Mouse (Mus musculus) MEL (cell line): ENCODE measurements around the gene Rhov. TPM values are rescaled to one million over a fixed set of nuclear protein-coding genes. Genes with fewer than 3 reads are reported as not detected.

ENCODE experiments used
- DNase-seq: peaks from one replicate; pipeline ENCODE4 v3.0.0; 2011; ENCODE audit warnings: low read depth, low spot score
- H3K27ac ChIP-seq: 2 replicates; pipeline ENCODE4 v1.5.1; 2012; ENCODE audit warnings: low read depth, mild to moderate bottlenecking, control low read depth, low read length, moderate library complexity; ENCODE audit not compliant: control insufficient read depth
- H3K27me3 ChIP-seq, 2 experiments: fragments of 150-350 bp in 1 of 2; sonication (generic) in 1 of 2; 2 replicates each; pipeline ENCODE4 v1.6.1; 2012; ENCODE audit warnings: low read length in 2 of 2, mild to moderate bottlenecking in 2 of 2, improper control_type of control experiment in 1 of 2, moderate library complexity in 1 of 2; ENCODE audit not compliant: insufficient read depth in 2 of 2, control insufficient read depth in 1 of 2
- H3K36me3 ChIP-seq, 2 experiments: 2 replicates each; pipeline ENCODE4 v1.6.1; 2012 to 2014; ENCODE audit warnings: low read length in 2 of 2, improper control_type of control experiment in 1 of 2, inconsistent platforms in 1 of 2, mild to moderate bottlenecking in 1 of 2; ENCODE audit not compliant: insufficient read depth in 2 of 2, control insufficient read depth in 1 of 2
- H3K4me1 ChIP-seq, 2 experiments: fragments of 150-350 bp in 1 of 2; sonication (generic) in 1 of 2; 2 replicates each; pipeline ENCODE4 v1.6.1; 2012; ENCODE audit warnings: low read length in 2 of 2, improper control_type of control experiment in 1 of 2, mild to moderate bottlenecking in 1 of 2; ENCODE audit not compliant: insufficient read depth in 2 of 2, control insufficient read depth in 1 of 2
- H3K4me3 ChIP-seq, 2 experiments: fragments of 150-350 bp in 1 of 2; sonication (generic) in 1 of 2; 2 replicates each; pipeline ENCODE4 v1.5.1; 2012; ENCODE audit warnings: low read depth in 2 of 2, low read length in 2 of 2, mild to moderate bottlenecking in 2 of 2, moderate library complexity in 2 of 2, control low read depth in 1 of 2, improper control_type of control experiment in 1 of 2; ENCODE audit not compliant: control insufficient read depth in 1 of 2, insufficient read depth in 1 of 2
- H3K79me2 ChIP-seq: 2 replicates; pipeline ENCODE4 v1.6.1; 2012; ENCODE audit warnings: mild to moderate bottlenecking, low read length, moderate library complexity; ENCODE audit not compliant: control insufficient read depth, poor library complexity, insufficient read depth
- H3K9ac ChIP-seq: 2 replicates; pipeline ENCODE4 v1.6.1; 2012; ENCODE audit warnings: low read depth, mild to moderate bottlenecking, control low read depth, low read length, moderate library complexity; ENCODE audit not compliant: control insufficient read depth, poor library complexity, severe bottlenecking
- H3K9me3 ChIP-seq: fragments of 150-350 bp; sonication (generic); replicated peaks from 2 replicates; pipeline ENCODE4 v1.6.1; 2012; ENCODE audit warnings: mild to moderate bottlenecking, low read length, improper control_type of control experiment, moderate library complexity; ENCODE audit not compliant: insufficient read depth
- CHD2 ChIP-seq: IDR thresholded peaks from 2 replicates; pipeline ENCODE4 v1.6.1; 2011; ENCODE audit warnings: low read length, improper control_type of control experiment
- CTCF ChIP-seq, 3 experiments: IDR thresholded peaks in 2 of 3; conservative IDR thresholded peaks in 1 of 3; 2 replicates each; pipeline ENCODE4 v1.5.1; 2011 to 2012; ENCODE audit warnings: low read length in 3 of 3, low read depth in 2 of 3, mild to moderate bottlenecking in 2 of 3, improper control_type of control experiment in 1 of 3, inconsistent platforms in 1 of 3, mixed read lengths in 1 of 3, moderate library complexity in 1 of 3; ENCODE audit not compliant: control insufficient read depth in 1 of 3, insufficient read depth in 1 of 3, poor library complexity in 1 of 3, severe bottlenecking in 1 of 3
- E2F4 ChIP-seq: IDR thresholded peaks from 2 replicates; pipeline ENCODE4 v1.6.1; 2011; ENCODE audit warnings: low read depth, low read length, improper control_type of control experiment, borderline replicate concordance
- ELF1 ChIP-seq: IDR thresholded peaks from 2 replicates; pipeline ENCODE4 v1.6.1; 2014; ENCODE audit warnings: low read depth, mild to moderate bottlenecking, inconsistent platforms, low read length, improper control_type of control experiment, moderate library complexity
- EP300 ChIP-seq, 2 experiments: IDR thresholded peaks; 2 replicates each; pipeline ENCODE4 v1.6.1; 2011; ENCODE audit warnings: improper control_type of control experiment in 2 of 2, low read length in 2 of 2, low read depth in 1 of 2, mild to moderate bottlenecking in 1 of 2
- ETS1 ChIP-seq: IDR thresholded peaks from 2 replicates; pipeline ENCODE4 v1.6.1; 2012; ENCODE audit warnings: low read depth, mild to moderate bottlenecking, inconsistent platforms, low read length, improper control_type of control experiment, moderate library complexity
- GABPA ChIP-seq: IDR thresholded peaks from 2 replicates; pipeline ENCODE4 v1.6.1; 2012; ENCODE audit warnings: low read depth, mild to moderate bottlenecking, inconsistent platforms, low read length, improper control_type of control experiment, moderate library complexity
- GATA1 ChIP-seq: IDR thresholded peaks from 2 replicates; pipeline ENCODE4 v1.6.1; 2011; ENCODE audit warnings: low read depth, low read length, improper control_type of control experiment
- HCFC1 ChIP-seq: IDR thresholded peaks from 2 replicates; pipeline ENCODE4 v1.6.1; 2012; ENCODE audit warnings: low read depth, mild to moderate bottlenecking, inconsistent platforms, low read length, improper control_type of control experiment, moderate library complexity
- KAT2A ChIP-seq: conservative IDR thresholded peaks from 2 replicates; pipeline ENCODE4 v1.6.1; 2012; ENCODE audit warnings: low read depth, low read length, improper control_type of control experiment, inconsistent platforms
- MAZ ChIP-seq: IDR thresholded peaks from 2 replicates; pipeline ENCODE4 v1.6.1; 2012; ENCODE audit warnings: low read depth, mild to moderate bottlenecking, inconsistent platforms, low read length, improper control_type of control experiment
- MEF2A ChIP-seq: IDR thresholded peaks from 2 replicates; pipeline ENCODE4 v1.6.1; 2014; ENCODE audit warnings: low read depth, mild to moderate bottlenecking, inconsistent platforms, low read length, improper control_type of control experiment; ENCODE audit not compliant: poor library complexity, insufficient replicate concordance, severe bottlenecking; ENCODE audit errors: extremely low read depth
- MXI1 ChIP-seq: IDR thresholded peaks from 2 replicates; pipeline ENCODE4 v1.6.1; 2011; ENCODE audit warnings: mild to moderate bottlenecking, low read depth, low read length, improper control_type of control experiment
- MYB ChIP-seq: IDR thresholded peaks from 2 replicates; pipeline ENCODE4 v1.6.1; 2011; ENCODE audit warnings: mild to moderate bottlenecking, low read depth, low read length, improper control_type of control experiment
- MYC ChIP-seq: IDR thresholded peaks from 2 replicates; pipeline ENCODE4 v1.6.1; 2011; ENCODE audit warnings: low read depth, mild to moderate bottlenecking, low read length, improper control_type of control experiment, moderate library complexity
- NELFE ChIP-seq: IDR thresholded peaks from 2 replicates; pipeline ENCODE4 v1.6.1; 2011; ENCODE audit warnings: low read depth, low read length, improper control_type of control experiment
- NRF1 ChIP-seq: IDR thresholded peaks from 2 replicates; pipeline ENCODE4 v1.6.1; 2014; ENCODE audit warnings: low read depth, mild to moderate bottlenecking, inconsistent platforms, low read length, improper control_type of control experiment, moderate library complexity; ENCODE audit not compliant: poor library complexity, insufficient read depth, severe bottlenecking
- POLR2AphosphoS2 ChIP-seq: IDR thresholded peaks from 2 replicates; pipeline ENCODE4 v1.6.1; 2011; ENCODE audit warnings: low read length, improper control_type of control experiment
- POLR2AphosphoS5 ChIP-seq: IDR thresholded peaks from 2 replicates; pipeline ENCODE4 v1.6.1; 2012; ENCODE audit warnings: low read depth, borderline replicate concordance, mild to moderate bottlenecking, inconsistent platforms, low read length, moderate library complexity, mixed read lengths
- RCOR1 ChIP-seq: IDR thresholded peaks from 2 replicates; pipeline ENCODE4 v1.6.1; 2012; ENCODE audit warnings: low read depth, mild to moderate bottlenecking, inconsistent platforms, low read length, improper control_type of control experiment
- SIN3A ChIP-seq: IDR thresholded peaks from 2 replicates; pipeline ENCODE4 v1.6.1; 2012; ENCODE audit warnings: low read length, improper control_type of control experiment, inconsistent platforms
- SMC3 ChIP-seq: IDR thresholded peaks from 2 replicates; pipeline ENCODE4 v1.6.1; 2011; ENCODE audit warnings: low read depth, low read length, improper control_type of control experiment
- TBP ChIP-seq: IDR thresholded peaks from 2 replicates; pipeline ENCODE4 v1.8.0; 2011; ENCODE audit warnings: low read depth, low read length, improper control_type of control experiment
- UBTF ChIP-seq: IDR thresholded peaks from 2 replicates; pipeline ENCODE4 v1.6.1; 2012; ENCODE audit warnings: low read depth, mild to moderate bottlenecking, inconsistent platforms, low read length, improper control_type of control experiment, moderate library complexity, borderline replicate concordance; ENCODE audit not compliant: insufficient read depth
- USF2 ChIP-seq, 2 experiments: IDR thresholded peaks; 2 replicates each; pipeline ENCODE4 v1.6.1; 2011 to 2012; ENCODE audit warnings: improper control_type of control experiment in 2 of 2, low read length in 2 of 2, borderline replicate concordance in 1 of 2, inconsistent platforms in 1 of 2, low read depth in 1 of 2, mild to moderate bottlenecking in 1 of 2; ENCODE audit not compliant: insufficient read depth in 1 of 2
- ZKSCAN1 ChIP-seq: IDR thresholded peaks from 2 replicates; pipeline ENCODE4 v1.6.1; 2012; ENCODE audit warnings: low read depth, mild to moderate bottlenecking, inconsistent platforms, low read length, improper control_type of control experiment, moderate library complexity
- ZMIZ1 ChIP-seq: IDR thresholded peaks from 2 replicates; pipeline ENCODE4 v1.6.1; 2012; ENCODE audit warnings: low read depth, mild to moderate bottlenecking, inconsistent platforms, low read length, improper control_type of control experiment, moderate library complexity
- ZNF384 ChIP-seq: IDR thresholded peaks from 2 replicates; pipeline ENCODE4 v1.6.1; 2012; ENCODE audit warnings: low read depth, mild to moderate bottlenecking, inconsistent platforms, low read length, improper control_type of control experiment
- polyA plus RNA-seq, 2 experiments: library from polyadenylated mRNA; stranded (reverse) in 1 of 2; unstranded in 1 of 2; fragments of >175 nt in 1 of 2; fragments of >200 nt in 1 of 2; gene quantifications; 2 replicates each; pipeline versions ENCODE4 v1.2.1 to v1.2.4; 2012; ENCODE audit warnings: low replicate concordance in 2 of 2, low read depth in 1 of 2; ENCODE audit not compliant: insufficient read length in 2 of 2, insufficient read depth in 1 of 2, missing spikeins in 1 of 2
- total RNA-seq: library from RNA; depleted of rRNA; stranded (reverse); fragments of 300-350 nt; gene quantifications from 2 replicates; pipeline ENCODE4 v1.2.3, GENCODE M21; 2012

Gene Rhov
- total and polyA plus RNA-seq, 3 experiments: not detected

GRCm38 (mm10) chr2:119277810-119278209, 6.7 kb upstream of the Rhov start:
- no peaks in the 10 kb centered on the region; a peak in 1 of 4 replicates for H3K36me3 ChIP-seq
- TF ChIP-seq POLR2AphosphoS5: no peak
- TF ChIP-seq POLR2AphosphoS2: no peak
- TF ChIP-seq USF2 (IDR thresholded peaks at IDR 0.05; ENCODE audit: borderline replicate concordance in 1 of 2, insufficient read depth in 1 of 2, low read depth in 1 of 2, low read length in 2 of 2): no peak
- TF ChIP-seq HCFC1: no peak
- TF ChIP-seq EP300 (IDR thresholded peaks at IDR 0.05; ENCODE audit: low read depth in 1 of 2, low read length in 2 of 2): no peak
- TF ChIP-seq MYB: no peak
- no peak for TF ChIP-seq UBTF
- no peak for TF ChIP-seq TBP
- TF ChIP-seq MXI1: no peak
- no peak for TF ChIP-seq KAT2A
- TF ChIP-seq NRF1: no peak
- no peak for TF ChIP-seq CTCF (IDR thresholded peaks at IDR 0.05 in 2 of 3, conservative IDR thresholded peaks at IDR 0.05 in 1 of 3; ENCODE audit: control insufficient read depth in 1 of 3, insufficient read depth in 1 of 3, low read depth in 2 of 3, low read length in 3 of 3, poor library complexity in 1 of 3, severe bottlenecking in 1 of 3)
- no peak for TF ChIP-seq MEF2A
- no peak for TF ChIP-seq SMC3
- TF ChIP-seq MYC: no peak
- no peak for TF ChIP-seq RCOR1
- TF ChIP-seq GABPA: no peak
- no peak for TF ChIP-seq ZKSCAN1
- no peak for TF ChIP-seq MAZ
- TF ChIP-seq ZMIZ1: no peak
- H3K9me3 ChIP-seq: no peaks in the 10 kb centered on the region
- H3K27me3 ChIP-seq: peaks cover 6 to 9% of the 10 kb centered on the region in 2 experiments
- no peak for DNase-seq
- no peak overlapping the region for H3K9ac ChIP-seq
- H3K79me2 ChIP-seq: no peaks in the 10 kb centered on the region
- peaks cover 0 to 5% of the 10 kb centered on the region in 2 experiments; a peak in 3 of 4 replicates for H3K4me1 ChIP-seq
- H3K27ac ChIP-seq: no peak overlapping the region
- no peak overlapping the region for H3K4me3 ChIP-seq

DNA sequence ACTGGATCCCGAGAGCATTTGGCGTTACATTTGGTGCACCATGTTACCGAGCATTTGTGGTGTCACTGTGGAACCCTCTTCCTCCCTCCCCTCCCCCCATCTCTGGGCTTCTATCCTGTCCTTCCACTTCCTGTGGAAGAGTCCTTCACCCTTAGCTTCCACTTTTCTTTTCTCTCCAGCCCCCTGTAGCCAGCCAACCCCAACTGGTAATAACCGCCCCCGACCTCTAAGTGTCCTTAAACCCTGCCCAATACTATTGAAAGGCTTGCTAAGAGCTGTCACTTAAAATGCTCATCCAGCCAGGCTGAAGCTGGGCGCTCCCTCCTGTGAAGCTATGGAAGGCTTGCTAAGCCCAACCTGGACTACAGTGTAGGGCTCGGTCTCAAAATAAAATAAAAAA, 5.9 kb upstream of the Rhov start:
- no peak overlapping the region for H3K9ac ChIP-seq
- no peaks in the 10 kb centered on the region for H3K79me2 ChIP-seq
- no peak for TF ChIP-seq ELF1
- no peak for TF ChIP-seq ZNF384
- TF ChIP-seq MYC: no peak
- no peak for TF ChIP-seq RCOR1
- TF ChIP-seq KAT2A: no peak
- no peak for TF ChIP-seq SMC3
- no peak for TF ChIP-seq E2F4
- no peak for TF ChIP-seq NRF1
- TF ChIP-seq MYB: no peak
- TF ChIP-seq TBP: no peak
- no peak for TF ChIP-seq GATA1
- TF ChIP-seq CHD2: no peak
- no peak for TF ChIP-seq ZKSCAN1
- no peak for TF ChIP-seq CTCF (IDR thresholded peaks at IDR 0.05 in 2 of 3, conservative IDR thresholded peaks at IDR 0.05 in 1 of 3; ENCODE audit: control insufficient read depth in 1 of 3, insufficient read depth in 1 of 3, low read depth in 2 of 3, low read length in 3 of 3, poor library complexity in 1 of 3, severe bottlenecking in 1 of 3)
- TF ChIP-seq NELFE: no peak
- TF ChIP-seq ETS1: no peak
- TF ChIP-seq SIN3A: no peak
- TF ChIP-seq HCFC1: no peak
- no peak for TF ChIP-seq POLR2AphosphoS2
- TF ChIP-seq, all 39 proteins: peak for 0
- no peak for DNase-seq
- Histone ChIP-seq H3K9me3 (no peaks in the 10 kb centered on the region), H3K27me3 (peaks cover 6 to 10% of the 10 kb centered on the region in 2 experiments), H3K4me1 (peaks cover 0 to 1% of the 10 kb centered on the region in 2 experiments; a peak in 2 of 4 replicates), H3K27ac (no peak overlapping the region), H3K4me3 (no peak overlapping the region), H3K36me3 (no peaks in the 10 kb centered on the region)
